Mouse (Mus musculus) thymus, adult 2 months (tissue): Measurements from ENCODE around the gene Epha2. TPM values are rescaled to one million over a fixed set of nuclear protein-coding genes. Genes with fewer than 3 reads are reported as not detected.

ENCODE experiments used
- DNase-seq: peaks from one replicate; pipeline ENCODE4 v3.0.0; 2021
- H3K27ac ChIP-seq: fragments of 200-500 bp; 2 replicates; pipeline ENCODE4 v1.5.1; 2012; ENCODE audit warnings: low read length, control low read depth; ENCODE audit not compliant: control insufficient read depth, insufficient read depth
- H3K27me3 ChIP-seq: fragments of 200-500 bp; 2 replicates; pipeline ENCODE4 v1.6.1; 2012; ENCODE audit warnings: mild to moderate bottlenecking, low read length, moderate library complexity, mixed read lengths; ENCODE audit not compliant: control insufficient read depth, insufficient read depth
- H3K36me3 ChIP-seq: fragments of 200-500 bp; 2 replicates; pipeline ENCODE4 v1.6.1; 2012; ENCODE audit warnings: mild to moderate bottlenecking, low read length, moderate library complexity; ENCODE audit not compliant: control insufficient read depth, insufficient read depth
- H3K4me1 ChIP-seq: fragments of 200-500 bp; replicated peaks from 2 replicates; pipeline ENCODE4 v1.6.1; 2012; ENCODE audit warnings: low read length; ENCODE audit not compliant: control insufficient read depth, insufficient read depth
- H3K4me3 ChIP-seq: fragments of 200-500 bp; 2 replicates; pipeline ENCODE4 v1.5.1; 2012; ENCODE audit warnings: mild to moderate bottlenecking, low read length, control low read depth, moderate library complexity; ENCODE audit not compliant: control insufficient read depth, insufficient read depth
- CTCF ChIP-seq: fragments of 200-500 bp; IDR thresholded peaks from 2 replicates; pipeline ENCODE4 v1.5.1; 2012; ENCODE audit warnings: mild to moderate bottlenecking, control low read depth, low read length, moderate library complexity, borderline replicate concordance; ENCODE audit not compliant: control insufficient read depth, poor library complexity, insufficient read depth; ENCODE audit errors: extremely low read depth
- POLR2A ChIP-seq: fragments of 200-500 bp; IDR thresholded peaks from 2 replicates; pipeline ENCODE4 v1.6.1; 2012; ENCODE audit warnings: mild to moderate bottlenecking, low read length, control low read depth, moderate library complexity; ENCODE audit not compliant: control insufficient read depth, poor library complexity, insufficient read depth; ENCODE audit errors: extremely low read depth
- WGBS: fragments of 180-500 bp; shearing (Covaris S2); methylation state at CpG from one replicate; pipeline ENCODE4 v1.1.7; 2018; 5-methylcytosine and 5-hydroxymethylcytosine counted together
- polyA plus RNA-seq: library from polyadenylated mRNA; depleted of rRNA; stranded (reverse); fragments of >200 nt; gene quantifications from 2 replicates; pipeline ENCODE4 v1.2.3, GENCODE M21; 2012

Epha2 gene
- polyA plus RNA-seq, 1 experiment = 3.9 TPM

GRCm38 (mm10) chr4:141302428-141303401, 1.7 kb downstream of the Epha2 start:
- peaks cover 20% of the 10 kb centered on the region for H3K27me3 ChIP-seq
- peaks cover 31% of the 10 kb centered on the region for H3K4me1 ChIP-seq
- TF ChIP-seq POLR2A = no peak
- TF ChIP-seq CTCF = no peak
- no peaks in the 10 kb centered on the region for H3K36me3 ChIP-seq
- 0 out of 2 replicates have a peak overlapping the region, but pooled peaks have one; percentile 2 for H3K4me3 ChIP-seq
- DNase-seq = no peak
- whole genome bisulfite sequencing = 18% methylated on average over 27 of the region's 27 CpGs
- H3K27ac ChIP-seq = no peak overlapping the region

GRCm38 (mm10) chr4:141303402-141304222, 2.6 kb downstream of the Epha2 start:
- peaks cover 20% of the 10 kb centered on the region for H3K27me3 ChIP-seq
- no peak overlapping the region for H3K27ac ChIP-seq
- no peak for TF ChIP-seq POLR2A
- TF ChIP-seq CTCF = no peak

GRCm38 (mm10) chr4:141304223-141304611, 3.2 kb downstream of the Epha2 start:
- Histone ChIP-seq H3K27me3 (peaks cover 20% of the 10 kb centered on the region), H3K4me3 (no peak overlapping the region), H3K4me1 (peaks cover 28% of the 10 kb centered on the region), H3K36me3 (no peaks in the 10 kb centered on the region), H3K27ac (no peak overlapping the region)
- DNase-seq = no peak
- TF ChIP-seq POLR2A (no peak), CTCF (no peak)
- WGBS = 14% methylated on average over 4 of the region's 4 CpGs

More at GRCm38 (mm10) chr4:141303402-141304222, 2.6 kb downstream of the Epha2 start:
- Histone ChIP-seq H3K4me1 (peaks cover 31% of the 10 kb centered on the region), H3K4me3 (no peak overlapping the region), H3K36me3 (no peaks in the 10 kb centered on the region)
- 67% methylated on average over 7 of the region's 7 CpGs for WGBS
- no peak for DNase-seq

GRCm38 (mm10) chr4:141306057-141306456, 5.0 kb downstream of the Epha2 start:
- no peak overlapping the region for H3K4me3 ChIP-seq
- DNase-seq = no peak
- 91% methylated on average over 8 of the region's 8 CpGs for WGBS
- H3K27me3 ChIP-seq = peaks cover 13% of the 10 kb centered on the region
- TF ChIP-seq POLR2A (no peak), CTCF (no peak)
- H3K36me3 ChIP-seq = no peaks in the 10 kb centered on the region
- peaks cover 23% of the 10 kb centered on the region for H3K4me1 ChIP-seq
- no peak overlapping the region for H3K27ac ChIP-seq

- DNase-seq = no peak
- 97% methylated on average over 22 of the region's 22 CpGs for WGBS
- Histone ChIP-seq H3K36me3 (no peaks in the 10 kb centered on the region), H3K27me3 (peaks cover 2% of the 10 kb centered on the region; the same call in 1 of the 2 replicates), H3K4me1 (peaks cover 6% of the 10 kb centered on the region), H3K4me3 (no peak overlapping the region), H3K27ac (no peak overlapping the region)
- TF ChIP-seq POLR2A (no peak), CTCF (no peak)
Observed at GRCm38 (mm10) chr4:141308381-141308780, 7.3 kb downstream of the Epha2 start.
